Mouse (Mus musculus) spleen, postnatal 10 days (tissue): ENCODE results near the gene Jazf1.
A peak's percentile ranks its signal among the peaks of the same experiment; 100 is the strongest.

Source experiments
- DNase-seq, 2 experiments: peaks; one replicate each; pipeline ENCODE4 v3.0.0; 2021 to 2022; ENCODE audit warnings: low spot score in 2 of 2

Jazf1 gene

GRCm38 (mm10) chr6:52956131-52956530 lies 112.3 kb downstream of the Jazf1 start:
- DNase-seq: no peak

- no peak for DNase-seq
Observed at GRCm38 (mm10) chr6:52955304-52955703, 113.1 kb downstream of the Jazf1 start.

GRCm38 (mm10) chr6:52954861-52955260 lies 113.6 kb downstream of the Jazf1 start:
- no peak for DNase-seq

- no peak for DNase-seq
Observed at GRCm38 (mm10) chr6:52954441-52954840, 114.0 kb downstream of the Jazf1 start.

- no peak for DNase-seq
Observed at GRCm38 (mm10) chr6:52952526-52952900, 115.9 kb downstream of the Jazf1 start.

- DNase-seq: no peak
Observed at GRCm38 (mm10) chr6:52951871-52952525, 116.4 kb downstream of the Jazf1 start.

- DNase-seq: peak in 1 of 2 experiments; percentile 5
Observed at GRCm38 (mm10) chr6:52950371-52950770, 118.1 kb downstream of the Jazf1 start.

GRCm38 (mm10) chr6:52942534-52942933 lies 125.9 kb downstream of the Jazf1 start:
- no peak for DNase-seq

GRCm38 (mm10) chr6:52942101-52942500 lies 126.3 kb downstream of the Jazf1 start:
- DNase-seq: no peak

- DNase-seq: no peak
Observed at GRCm38 (mm10) chr6:52937916-52938315, 130.5 kb downstream of the Jazf1 start.

- DNase-seq: no peak
Observed at GRCm38 (mm10) chr6:52936995-52937394, 131.4 kb downstream of the Jazf1 start.

GRCm38 (mm10) chr6:52934021-52934420 lies 134.4 kb downstream of the Jazf1 start:
- DNase-seq: no peak

- DNase-seq: no peak
Observed at GRCm38 (mm10) chr6:52932603-52933178, 135.7 kb downstream of the Jazf1 start.

GRCm38 (mm10) chr6:52929358-52929757 lies 139.1 kb downstream of the Jazf1 start:
- no peak for DNase-seq

- no peak for DNase-seq
Observed at GRCm38 (mm10) chr6:52926947-52927346, 141.5 kb downstream of the Jazf1 start.

GRCm38 (mm10) chr6:52925458-52926042 lies 142.9 kb downstream of the Jazf1 start:
- DNase-seq: no peak

- DNase-seq: no peak
Observed at GRCm38 (mm10) chr6:52921248-52921647, 147.2 kb downstream of the Jazf1 start.

GRCm38 (mm10) chr6:52920719-52921118 lies 147.7 kb downstream of the Jazf1 start:
- DNase-seq: no peak

- no peak for DNase-seq
Observed at GRCm38 (mm10) chr6:52919442-52919841, 149.0 kb downstream of the Jazf1 start.

GRCm38 (mm10) chr6:52918980-52919379 lies 149.5 kb downstream of the Jazf1 start:
- DNase-seq: peak; percentile 62 to 83

GRCm38 (mm10) chr6:52917471-52917870 lies 151.0 kb downstream of the Jazf1 start:
- DNase-seq: no peak

GRCm38 (mm10) chr6:52916836-52917376 lies 151.5 kb downstream of the Jazf1 start:
- DNase-seq: no peak

GRCm38 (mm10) chr6:52914921-52915320 lies 153.5 kb downstream of the Jazf1 start:
- no peak for DNase-seq
